Mouse (Mus musculus) mouse embryonic stem cell (cell line): ENCODE results near the gene Sec31b.

ENCODE experiments used
- in situ Hi-C, 2 experiments: fragments of 300-500 bp; cut with MboI; formaldehyde crosslinking; loops; 1 replicate in 1 of 2; 3 replicates in 1 of 2; pipeline ENCODE4 v1.14.3; 2019 to 2020; ENCODE audit warnings: low sequenced_read_pairs in 2 of 2, low pct_unique_long_range_greater_than_20kb in 1 of 2, mixed read lengths in 1 of 2; ENCODE audit not compliant: unreplicated experiment in 1 of 2

Sec31b gene

GRCm38 (mm10) chr19:44545321-44546041 is at the start of gene Sec31b:
Gene Sec31b (minus strand): TSS chr19:44545864.
- in situ Hi-C loops, result no loop called here

- in situ Hi-C loops, result no loop called here
Measured at GRCm38 (mm10) chr19:44594180-44594579, 48.5 kb upstream of the Sec31b start.

- in situ Hi-C loops, result no loop called here
Measured at GRCm38 (mm10) chr19:44591638-44592037, 46.0 kb upstream of the Sec31b start.

GRCm38 (mm10) chr19:44590992-44591391 is 45.3 kb upstream of the Sec31b start:
- in situ Hi-C loops, result no loop called here

GRCm38 (mm10) chr19:44589591-44590223 is 44.0 kb upstream of the Sec31b start:
- in situ Hi-C loops, result loop anchor here (5.0 to 10.0 kb wide), 3 partner anchors 163 to 303 kb away; partner anchors contain the start of gene Pax2 (in 1 of the 2)

GRCm38 (mm10) chr19:44588036-44588435 is 42.4 kb upstream of the Sec31b start:
- in situ Hi-C loops, result loop anchor here (5.0 to 10.0 kb wide), 3 partner anchors 164 to 304 kb away; partner anchors contain the start of gene Pax2 (in 1 of the 2)

GRCm38 (mm10) chr19:44582638-44583309 is 37.1 kb upstream of the Sec31b start:
- in situ Hi-C loops, result loop anchor here (5.0 to 10.0 kb wide), 2 partner anchors 172 to 310 kb away; partner anchors contain the start of gene Pax2 (in 1 of the 2)

- in situ Hi-C loops, result loop anchor here (5.0 to 10.0 kb wide), 2 partner anchors 173 to 310 kb away; partner anchors contain the start of gene Pax2 (in 1 of the 2)
Measured at GRCm38 (mm10) chr19:44582103-44582502, 36.4 kb upstream of the Sec31b start.

- in situ Hi-C loops, result no loop called here
Measured at GRCm38 (mm10) chr19:44578038-44578437, 32.4 kb upstream of the Sec31b start.

GRCm38 (mm10) chr19:44576275-44576674 is 30.6 kb upstream of the Sec31b start:
- in situ Hi-C loops, result no loop called here

- in situ Hi-C loops, result no loop called here
Measured at GRCm38 (mm10) chr19:44567763-44568162, 22.1 kb upstream of the Sec31b start.

GRCm38 (mm10) chr19:44564006-44564405 is 18.3 kb upstream of the Sec31b start:
- in situ Hi-C loops, result no loop called here

- in situ Hi-C loops, result no loop called here
Measured at GRCm38 (mm10) chr19:44562652-44563206, 17.1 kb upstream of the Sec31b start, which contains the start of gene Hif1an. Gene Hif1an (plus strand): TSS chr19:44562850.

- in situ Hi-C loops, result no loop called here
Measured at GRCm38 (mm10) chr19:44554861-44555590, 9.4 kb upstream of the Sec31b start, which contains the start of gene Ndufb8. Gene Ndufb8 (minus strand): TSS chr19:44555440.

- in situ Hi-C loops, result no loop called here
Measured at GRCm38 (mm10) chr19:44554490-44554860, 8.8 kb upstream of the Sec31b start.

- in situ Hi-C loops, result no loop called here
Measured at GRCm38 (mm10) chr19:44553286-44553685, 7.6 kb upstream of the Sec31b start.

- in situ Hi-C loops, result no loop called here
Measured at GRCm38 (mm10) chr19:44552731-44553130, 7.1 kb upstream of the Sec31b start, which contains the start of gene Gm20538. Gene Gm20538 (minus strand): TSS chr19:44552831.

GRCm38 (mm10) chr19:44544775-44545174 is 889 bp downstream of the Sec31b start:
- in situ Hi-C loops, result no loop called here
